Mouse (Mus musculus) brain, embryonic 14.5 days (tissue): ENCODE measurements at regions not wholly inside any gene's neighbourhood (a gene's known extent, or its start where the extent isn't known, plus 50 kb on each side); places are given as distances from the start of the nearest gene placed in this dataset.

Experiments used
- DNase-seq: peaks from one replicate; pipeline ENCODE4 v3.0.0-alpha.2; 2011; ENCODE audit warnings: low read depth
- CTCF ChIP-seq: fragments of 200-500 bp; IDR thresholded peaks from 2 replicates; pipeline ENCODE4 v1.5.1; 2012; ENCODE audit warnings: inconsistent platforms, mild to moderate bottlenecking, moderate library complexity, borderline replicate concordance; ENCODE audit not compliant: insufficient read depth, insufficient read length; ENCODE audit errors: extremely low read depth
- POLR2A ChIP-seq: fragments of 200-500 bp; IDR thresholded peaks from 2 replicates; pipeline ENCODE4 v1.6.1; 2012; ENCODE audit warnings: mild to moderate bottlenecking, inconsistent platforms, borderline replicate concordance; ENCODE audit not compliant: poor library complexity, insufficient read depth, insufficient read length, severe bottlenecking; ENCODE audit errors: extremely low read depth

DNA sequence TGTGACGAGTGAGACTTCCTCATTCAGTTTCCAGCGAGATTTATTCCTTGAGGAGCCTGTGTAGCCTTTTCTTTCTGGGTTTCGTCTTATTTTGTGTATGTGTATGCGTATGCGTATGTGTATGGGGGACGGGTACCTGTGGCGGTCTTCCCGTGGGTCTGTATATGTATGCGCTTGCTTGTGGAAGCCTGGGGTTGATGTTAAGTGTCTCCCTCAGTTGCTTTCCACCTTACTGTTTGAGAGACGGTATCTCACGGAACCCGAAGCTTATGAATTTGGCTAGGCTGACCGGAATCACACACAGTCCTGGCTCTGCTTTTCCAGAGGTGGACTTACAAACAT is 87.1 kb downstream of the Ankrd50 start:
- DNase-seq: no peak
- no peak for TF ChIP-seq POLR2A
- no peak for TF ChIP-seq CTCF

- DNase-seq: peak; percentile 84
- TF ChIP-seq POLR2A: no peak
- no peak for TF ChIP-seq CTCF
Observed at GRCm38 (mm10) chr3:38396760-38397614, 87.7 kb downstream of the Ankrd50 start.

DNA sequence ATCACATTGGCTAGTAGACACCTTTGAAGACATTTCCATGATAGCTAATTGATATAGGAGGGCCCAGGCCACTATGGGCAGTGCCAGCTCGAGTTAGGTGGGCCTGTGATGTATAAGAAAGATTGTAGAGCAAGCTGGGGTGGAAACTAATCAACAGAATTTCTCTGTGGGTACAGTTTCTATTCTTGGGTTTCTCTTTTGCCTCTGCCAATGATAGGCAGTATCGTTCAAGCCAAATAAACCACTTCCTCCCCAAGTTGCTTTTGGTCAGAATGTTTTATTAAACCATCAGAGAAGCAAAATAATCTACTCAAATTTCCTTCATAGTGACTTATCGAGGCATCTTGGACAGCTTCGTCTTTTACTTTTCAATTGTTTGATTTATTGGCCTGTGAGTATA is 90.3 kb downstream of the Ankrd50 start:
- DNase-seq: no peak
- TF ChIP-seq CTCF: no peak
- TF ChIP-seq POLR2A: no peak

DNA sequence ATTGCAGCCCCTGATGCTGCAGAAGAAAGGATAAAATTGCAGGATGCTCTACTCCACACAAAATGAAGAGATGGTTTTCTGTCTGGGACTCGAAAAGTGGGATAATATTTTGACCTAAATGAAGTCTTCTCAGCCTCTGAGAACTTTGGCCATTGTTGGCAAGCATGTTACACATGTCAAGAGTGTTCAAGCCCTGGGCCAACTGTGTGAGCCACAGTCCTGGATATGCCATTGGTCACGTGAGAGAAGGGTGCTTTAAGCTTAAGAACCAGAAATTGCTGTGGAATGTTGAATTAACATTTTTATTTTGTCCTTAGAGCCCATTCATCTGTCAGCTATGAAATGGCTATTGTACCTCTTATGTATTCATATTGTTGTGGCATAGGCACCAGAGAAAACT is 95.0 kb downstream of the Ankrd50 start:
- no peak for TF ChIP-seq POLR2A
- TF ChIP-seq CTCF: no peak

DNA sequence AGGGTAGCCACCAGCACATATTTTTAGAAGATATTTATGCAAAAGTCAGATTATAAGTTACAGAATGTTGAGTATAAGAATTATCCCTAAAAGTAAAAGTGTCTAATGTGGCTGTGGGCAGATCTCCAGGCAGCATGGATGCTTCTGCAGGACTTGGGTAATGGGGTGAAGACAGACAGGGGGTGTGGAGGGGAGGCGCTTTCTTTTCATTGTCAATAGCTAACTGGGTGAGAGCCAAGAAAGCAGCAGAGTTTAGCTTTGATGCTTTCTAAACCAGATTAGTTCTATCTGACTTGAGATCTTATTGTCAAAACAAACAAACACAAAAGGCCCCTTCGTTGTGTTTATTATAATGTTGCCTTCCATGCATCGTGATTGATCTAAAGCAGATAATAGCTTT is 95.7 kb downstream of the Ankrd50 start:
- peak; percentile 84 for DNase-seq
- no peak for TF ChIP-seq CTCF
- no peak for TF ChIP-seq POLR2A

More for the DNA sequence above, 95.0 kb downstream of the Ankrd50 start:
- peak; percentile 28 for DNase-seq

- TF ChIP-seq CTCF (no peak), POLR2A (no peak)
- DNase-seq: no peak
Observed at GRCm38 (mm10) chr3:38382743-38383142, 101.9 kb downstream of the Ankrd50 start.

DNA sequence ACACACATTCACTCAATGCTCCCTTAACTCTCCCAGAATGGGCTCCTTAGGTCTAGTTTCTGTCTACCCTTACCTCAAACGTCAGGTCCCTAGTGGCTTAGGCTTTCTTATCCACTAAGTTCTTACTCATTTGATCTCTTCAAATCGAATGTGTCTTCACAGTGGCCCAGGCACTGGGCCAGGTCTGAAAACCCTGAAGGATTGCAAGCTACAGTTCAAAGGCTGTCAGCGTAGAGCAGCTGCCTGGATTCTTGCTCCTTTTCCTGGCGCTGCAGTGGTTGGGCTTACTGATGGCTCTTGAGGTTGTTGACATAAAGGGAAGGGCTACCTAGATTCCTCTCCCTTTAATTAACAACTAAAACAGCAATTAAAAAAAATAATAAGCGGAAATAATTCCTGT is 103.0 kb downstream of the Ankrd50 start:
- peak; percentile 43 for DNase-seq

GRCm38 (mm10) chr3:38373690-38374089 is 111.0 kb downstream of the Ankrd50 start:
- DNase-seq: no peak
- TF ChIP-seq POLR2A (no peak), CTCF (no peak)

More for the DNA sequence above, 103.0 kb downstream of the Ankrd50 start:
- no peak for TF ChIP-seq CTCF
- no peak for TF ChIP-seq POLR2A

DNA sequence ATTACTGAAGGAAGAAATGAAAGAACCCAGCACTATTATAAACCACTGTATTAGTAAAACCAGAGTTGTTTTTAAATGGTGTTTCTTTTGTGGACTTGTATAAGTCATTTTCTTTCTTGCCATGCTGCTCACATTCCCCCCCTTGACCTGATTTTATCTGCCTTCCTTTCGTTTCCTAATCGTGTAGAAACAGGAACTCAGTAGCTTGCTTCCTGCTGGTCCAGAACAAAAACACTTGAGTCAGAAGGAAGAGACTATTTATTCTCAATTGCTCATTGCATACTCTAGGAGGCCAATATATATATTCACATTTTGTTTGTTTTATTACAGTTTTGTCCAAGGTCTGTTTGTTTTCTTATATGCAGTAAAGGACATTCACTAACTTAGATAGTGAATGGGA is 112.9 kb downstream of the Ankrd50 start:
- TF ChIP-seq CTCF: no peak
- no peak for TF ChIP-seq POLR2A
- no peak for DNase-seq

DNA sequence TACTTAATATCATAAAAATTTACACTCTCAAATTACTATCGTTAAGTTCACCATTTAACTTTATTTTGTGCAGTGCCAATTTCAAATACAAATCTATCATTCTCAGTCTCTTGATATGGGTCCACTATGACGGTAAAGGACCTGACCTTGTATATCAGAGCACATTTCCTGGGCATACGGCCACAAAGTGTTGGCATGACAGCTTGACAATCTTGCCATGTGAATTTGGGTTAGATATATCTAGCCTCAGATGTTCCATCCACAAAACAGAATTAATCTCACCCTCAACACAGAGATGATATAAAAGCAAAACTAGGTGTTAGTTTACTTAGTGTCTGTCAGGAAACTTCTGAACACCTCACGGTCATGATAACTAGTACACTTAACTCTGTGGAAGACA is 120.8 kb downstream of the Ankrd50 start:
- no peak for TF ChIP-seq CTCF
- TF ChIP-seq POLR2A: no peak
- DNase-seq: no peak

GRCm38 (mm10) chr3:38361411-38361810 is 123.2 kb downstream of the Ankrd50 start:
- TF ChIP-seq POLR2A (no peak), CTCF (no peak)
- DNase-seq: no peak

DNA sequence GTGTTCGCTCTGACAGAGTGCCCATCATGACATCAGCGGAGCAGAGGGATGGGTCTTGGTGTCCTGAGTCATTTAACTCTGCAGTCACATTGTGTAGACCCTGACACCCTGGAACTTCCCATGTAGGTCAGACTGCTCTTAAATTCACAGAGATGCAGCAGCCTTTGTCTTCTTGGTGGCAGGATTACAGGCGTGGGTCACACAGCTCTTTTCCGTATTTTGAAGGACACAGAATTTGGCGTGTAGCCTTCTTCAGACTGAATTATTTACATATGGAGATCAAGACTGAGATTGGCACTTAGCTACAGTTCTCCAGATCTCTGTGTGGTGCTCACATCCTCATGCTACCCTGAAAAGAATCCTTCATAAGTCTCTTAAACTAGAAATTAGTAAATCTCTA is 123.7 kb downstream of the Ankrd50 start:
- no peak for TF ChIP-seq CTCF
- TF ChIP-seq POLR2A: no peak
- DNase-seq: no peak
